Mouse (Mus musculus) layer of hippocampus, adult 2 months (tissue): ENCODE data around the gene Hoxa3. TPM values are rescaled to one million over a fixed set of nuclear protein-coding genes. Genes with fewer than 3 reads are reported as not detected.

Experiments used
- DNase-seq, 2 experiments: peaks; one replicate each; pipeline ENCODE4 v3.0.0; 2022; ENCODE audit warnings: low spot score in 2 of 2
- H3K27ac ChIP-seq: fragments of 200-600 bp; 2 replicates; pipeline ENCODE4 v1.8.1; 2022
- H3K4me3 ChIP-seq: fragments of 200-600 bp; 2 replicates; pipeline ENCODE4 v1.8.1; 2022; ENCODE audit warnings: mild to moderate bottlenecking
- CTCF ChIP-seq: fragments of 200-600 bp; conservative IDR thresholded peaks from 2 replicates; pipeline ENCODE4 v1.8.1; 2022; ENCODE audit warnings: antibody characterized with exemption, mild to moderate bottlenecking, moderate library complexity
- total RNA-seq, 2 experiments: library from RNA; stranded (reverse); gene quantifications; 2 replicates each; pipeline ENCODE4 v1.2.3; 2021

Gene Hoxa3
- total RNA-seq, 2 experiments from 2014 or later, result not detected

- no peak for TF ChIP-seq CTCF
- no peak overlapping the region for H3K27ac ChIP-seq
- no peak overlapping the region for H3K4me3 ChIP-seq
- DNase-seq, result no peak
These were observed 20.7 kb upstream of the Hoxa3 start for GRCm38 (mm10) chr6:52233546-52234427.

GRCm38 (mm10) chr6:52232984-52233545 lies 19.9 kb upstream of the Hoxa3 start:
- DNase-seq, result no peak
- Histone ChIP-seq H3K4me3 (no peak overlapping the region), H3K27ac (no peak overlapping the region)
- no peak for TF ChIP-seq CTCF

- DNase-seq, result no peak
- no peak for TF ChIP-seq CTCF
These were observed 19.4 kb upstream of the Hoxa3 start for GRCm38 (mm10) chr6:52232568-52232965.

GRCm38 (mm10) chr6:52231885-52232567 lies 18.9 kb upstream of the Hoxa3 start:
- TF ChIP-seq CTCF, result no peak
- Histone ChIP-seq H3K27ac (no peak overlapping the region), H3K4me3 (no peak overlapping the region)
- no peak for DNase-seq

More at GRCm38 (mm10) chr6:52232568-52232965, 19.4 kb upstream of the Hoxa3 start:
- Histone ChIP-seq H3K27ac (no peak overlapping the region), H3K4me3 (no peak overlapping the region)

- TF ChIP-seq CTCF, result no peak
- DNase-seq, result no peak
These were observed 17.5 kb upstream of the Hoxa3 start, which contains the start of gene Hoxa9 for GRCm38 (mm10) chr6:52230516-52231165. Gene Hoxa9 (minus strand): TSS chr6:52231089.

GRCm38 (mm10) chr6:52229558-52230416 lies 16.7 kb upstream of the Hoxa3 start:
- Histone ChIP-seq H3K27ac (no peak overlapping the region), H3K4me3 (no peak overlapping the region)
- no peak for TF ChIP-seq CTCF
- no peak for DNase-seq

More at GRCm38 (mm10) chr6:52230516-52231165, 17.5 kb upstream of the Hoxa3 start, which contains the start of gene Hoxa9:
- H3K27ac ChIP-seq, result no peak within 1 kb of the TSS
- no peak within 1 kb of the TSS for H3K4me3 ChIP-seq

GRCm38 (mm10) chr6:52228475-52229465 lies 15.6 kb upstream of the Hoxa3 start:
- Histone ChIP-seq H3K27ac (no peak overlapping the region), H3K4me3 (no peak overlapping the region)
- no peak for TF ChIP-seq CTCF
- no peak for DNase-seq

GRCm38 (mm10) chr6:52227470-52228222 lies 14.5 kb upstream of the Hoxa3 start:
- no peak overlapping the region for H3K4me3 ChIP-seq
- DNase-seq, result no peak
- H3K27ac ChIP-seq, result no peak overlapping the region
- TF ChIP-seq CTCF, result no peak

- no peak for TF ChIP-seq CTCF
- Histone ChIP-seq H3K4me3 (no peak overlapping the region), H3K27ac (no peak overlapping the region)
- DNase-seq, result no peak
These were observed 13.6 kb upstream of the Hoxa3 start for GRCm38 (mm10) chr6:52226569-52227257.
